Mouse (Mus musculus): ENCODE data around the gene Vasn. TPM values are rescaled to one million over a fixed set of nuclear protein-coding genes. Genes with fewer than 3 reads are reported as not detected.

Vasn gene
- 1 to 10 TPM; 7.7 to 9.7 TPM for total RNA-seq (2021)
- long read RNA-seq, experiment 1, partial matches to known transcripts = 0 of 1 reads
- long read RNA-seq, experiment 1, other reads (novel, unspliced or antisense) = 1 of 1 reads
- long read RNA-seq, experiment 2, partial matches to known transcripts = 0 of 1 reads
- long read RNA-seq, experiment 2, other reads (novel, unspliced or antisense) = 0 of 1 reads

DNA sequence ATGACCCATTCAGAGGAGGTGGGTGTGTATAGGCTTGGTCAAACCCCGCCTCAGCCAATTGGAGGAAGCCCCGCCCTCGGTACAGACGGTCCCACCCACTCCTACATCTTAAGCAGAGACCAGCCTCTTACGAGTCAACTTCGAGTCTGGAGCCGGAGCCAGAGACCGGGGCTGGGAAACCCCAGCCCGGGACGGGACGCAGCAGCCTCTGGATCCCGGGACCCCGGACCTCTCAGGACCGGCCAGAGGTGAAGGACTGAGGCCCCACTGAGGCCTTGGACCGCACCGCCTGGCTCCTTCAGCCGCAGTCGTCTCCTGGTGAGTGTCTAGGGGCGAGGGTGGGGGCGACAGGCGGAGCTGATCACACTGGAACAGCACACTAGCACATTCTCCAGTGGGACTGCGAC, at the start of gene Vasn, which contains the start of gene Dnaja3:
Gene Vasn, plus strand, starts transcription at position 111 of the 407 bp plus-strand sequence.
Gene Dnaja3, plus strand, starts transcription at position 159 of the 407 bp plus-strand sequence.
- DNase-seq = peak; percentile 93 to 95

DNA sequence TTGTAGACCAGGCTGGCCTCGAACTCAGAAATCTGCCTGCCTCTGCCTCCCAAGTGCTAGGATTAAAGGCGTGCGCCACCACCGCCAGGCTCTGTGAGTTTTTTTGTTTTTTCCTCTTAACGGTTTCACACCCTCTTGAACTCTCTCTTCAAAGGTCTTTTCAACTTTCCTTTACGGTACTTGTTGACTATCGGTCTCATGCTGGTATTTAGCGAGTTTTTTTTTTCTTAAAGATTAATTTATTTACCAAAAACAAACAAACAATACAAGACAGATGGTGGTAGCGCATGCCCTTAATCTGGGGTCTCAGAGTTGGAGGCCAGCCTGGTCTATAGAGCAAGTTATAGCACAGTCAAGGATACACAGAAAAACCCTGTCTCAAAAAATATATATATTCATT, 49.5 kb upstream of the Vasn start:
- DNase-seq = no peak

DNA sequence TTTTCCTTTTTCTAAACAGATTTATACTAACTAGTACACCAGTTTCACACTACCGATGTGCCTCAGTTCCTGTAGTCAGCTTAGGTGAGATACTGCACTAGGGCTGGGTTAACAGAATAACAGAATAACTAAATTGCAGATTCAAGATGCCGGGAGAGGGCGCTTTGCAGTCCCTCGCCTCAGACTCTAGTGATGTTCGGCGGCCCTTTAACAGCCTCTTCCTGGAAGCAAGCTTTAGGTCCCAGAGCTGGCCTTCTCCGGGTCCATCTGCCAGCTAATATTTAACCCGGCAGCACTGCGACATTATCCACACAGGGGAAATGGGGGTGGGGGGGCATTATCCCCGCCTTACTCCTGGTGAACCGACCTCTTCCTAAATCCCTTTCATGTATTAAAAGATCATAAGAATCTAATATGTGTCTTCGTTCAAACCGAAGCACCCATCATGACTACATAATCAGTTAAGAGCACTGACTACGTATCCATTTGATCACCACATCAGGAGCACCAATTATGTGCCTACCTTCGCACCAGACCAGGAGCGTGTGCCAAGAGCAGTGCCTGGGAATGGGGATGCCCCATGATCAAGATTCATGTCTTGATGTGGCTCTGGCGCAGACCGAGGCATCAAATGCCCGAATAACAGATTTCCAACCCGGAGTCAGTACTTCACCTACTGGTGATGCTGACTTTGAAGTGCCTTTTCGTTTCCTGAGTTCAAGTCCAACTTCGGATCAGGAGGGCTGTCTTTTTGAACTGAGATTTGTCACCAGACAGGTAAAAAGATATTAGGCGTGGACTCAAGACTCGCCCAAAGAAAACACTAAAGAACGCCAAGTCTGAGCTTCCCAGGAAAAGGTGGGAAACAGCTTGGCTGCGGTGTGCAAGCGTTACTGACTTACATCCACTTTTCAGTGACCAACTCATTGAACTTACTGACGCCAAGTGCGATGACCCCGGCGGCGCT, 46.5 kb upstream of the Vasn start:
- peak; percentile 66 to 76 for DNase-seq

DNA sequence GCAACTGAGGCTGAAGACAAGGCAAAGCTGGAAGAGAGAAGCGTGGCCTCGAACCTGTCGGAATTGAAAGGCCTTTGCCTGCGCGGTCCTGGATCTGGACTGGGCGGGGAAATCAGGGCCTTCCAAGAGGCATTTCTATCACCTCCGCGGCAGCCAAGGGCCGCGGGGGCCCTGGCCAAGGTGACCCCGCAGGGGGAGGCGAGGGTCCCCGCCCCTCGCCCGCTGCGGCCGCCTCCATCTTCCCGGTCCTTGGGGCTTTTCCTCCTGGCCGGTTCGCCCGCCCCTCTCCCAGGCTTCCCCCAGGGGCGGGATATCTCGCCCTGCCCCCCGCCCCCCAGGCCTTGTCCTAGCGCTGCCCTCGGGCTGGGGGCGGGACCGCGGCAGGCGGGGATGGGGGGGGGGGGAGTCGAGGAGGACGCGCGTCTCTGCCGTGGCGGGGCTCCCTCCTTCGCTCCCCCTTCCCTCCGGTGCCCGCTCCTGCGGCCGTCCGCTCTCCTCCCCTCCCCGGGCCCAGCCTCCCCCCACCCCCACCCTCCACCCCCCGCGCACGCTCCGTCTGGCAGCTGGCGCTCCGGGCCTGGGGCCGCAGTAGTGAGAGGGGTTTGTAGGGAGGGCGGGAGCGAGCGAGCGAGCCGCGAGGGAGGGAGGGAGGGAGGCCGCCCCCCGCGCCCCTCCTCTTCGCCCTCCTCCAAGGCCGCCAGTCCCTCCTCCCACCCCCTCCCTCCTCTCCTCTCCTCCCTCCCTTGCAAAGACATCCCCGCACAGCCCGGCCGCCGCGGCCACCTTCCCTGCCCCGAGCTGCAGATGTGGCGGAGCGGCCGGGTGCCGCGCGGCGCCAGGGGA, 45.5 kb upstream of the Vasn start, which contains the start of gene Glis2:
Gene Glis2, plus strand, starts transcription at position 743 of the 843 bp plus-strand sequence.
- DNase-seq = peak; percentile 71 to 76

DNA sequence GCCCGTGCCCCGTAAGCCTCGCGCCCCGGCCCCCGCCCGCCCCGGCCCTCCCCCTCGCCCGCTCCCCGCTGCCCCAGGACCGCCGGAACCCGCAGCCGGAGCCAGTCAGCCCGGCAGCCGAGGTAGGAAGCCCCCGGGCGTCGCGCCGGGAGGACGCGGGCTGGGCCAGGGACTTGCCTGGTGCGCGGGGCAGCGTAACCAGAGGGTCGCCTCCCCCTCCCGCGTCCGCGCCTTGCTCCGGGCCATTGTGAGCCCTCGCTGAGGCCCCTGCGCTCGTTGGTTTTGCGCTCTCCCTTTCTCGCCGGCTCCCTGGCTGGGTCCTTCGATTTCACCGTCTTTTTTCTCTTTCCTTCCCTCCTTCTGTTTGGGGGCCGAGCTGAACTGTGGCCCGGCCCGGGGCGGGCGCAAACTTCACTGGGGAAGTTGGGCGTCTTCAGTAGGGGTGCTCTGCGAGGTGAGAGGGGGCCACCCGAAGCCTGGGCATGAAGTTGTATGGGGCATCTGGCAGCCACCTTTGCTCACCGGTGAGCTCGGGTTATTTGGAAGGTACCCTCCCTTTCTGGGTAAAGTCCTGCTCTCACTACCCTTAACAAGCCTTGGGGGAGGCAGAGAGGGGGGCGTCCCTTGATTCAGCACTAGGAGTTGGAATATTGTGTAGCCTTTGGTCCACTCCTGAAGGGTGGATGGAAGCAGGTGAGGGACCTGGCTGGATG, 44.8 kb upstream of the Vasn start:
- peak in 1 of 2 experiments; percentile 68 for DNase-seq

DNA sequence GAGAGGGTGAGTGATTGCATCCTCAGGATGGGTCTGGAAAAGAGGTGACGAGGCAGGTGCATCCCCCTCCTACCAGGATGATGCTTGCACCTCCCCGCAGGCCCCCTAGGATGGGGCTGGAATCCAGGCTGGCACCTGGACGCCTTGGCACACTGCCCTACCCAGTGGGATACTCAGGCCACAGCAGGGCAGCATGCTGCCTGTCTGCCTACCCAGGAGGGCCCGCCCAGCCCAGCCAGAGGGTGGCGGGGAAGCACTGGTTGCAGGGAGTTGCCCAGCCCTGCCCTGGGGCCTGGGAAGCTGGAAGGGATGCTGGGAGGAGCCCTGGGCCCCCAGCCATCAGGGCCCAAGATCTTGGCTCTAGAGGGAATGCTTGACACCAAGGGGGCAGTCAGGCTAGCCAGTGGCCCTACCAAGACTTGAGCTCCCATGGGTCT, 44.2 kb upstream of the Vasn start:
- DNase-seq = peak; percentile 55 to 69

DNA sequence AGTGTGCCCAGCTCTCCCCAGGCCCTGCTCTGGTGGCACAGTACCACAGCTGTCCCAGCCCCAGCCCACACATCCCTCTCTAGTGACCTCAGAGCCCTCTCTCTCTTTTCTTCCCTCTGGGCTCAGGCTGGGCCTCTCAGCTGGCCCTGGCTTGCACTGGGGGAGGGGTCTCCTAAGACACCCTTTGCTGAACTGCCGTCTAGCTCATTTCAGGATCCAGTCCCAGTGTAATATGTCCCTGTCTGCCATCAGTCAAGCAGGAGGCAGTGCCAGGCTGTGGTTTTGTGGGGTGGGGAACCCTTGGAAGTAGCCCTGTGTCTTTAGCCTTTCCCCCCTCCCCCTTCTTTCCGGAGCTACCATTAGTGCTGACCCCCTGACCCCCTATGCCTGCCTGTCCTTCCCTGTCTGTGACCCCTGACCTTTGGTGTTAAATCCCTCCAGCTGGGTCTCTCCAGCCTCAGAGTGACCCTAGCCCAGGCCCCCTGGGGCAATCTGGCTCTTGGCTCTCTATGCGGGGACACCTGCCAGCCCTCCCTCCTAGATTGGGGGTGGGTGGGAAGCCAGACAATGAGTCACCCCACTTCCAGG, 43.5 kb upstream of the Vasn start:
- DNase-seq = no peak

DNA sequence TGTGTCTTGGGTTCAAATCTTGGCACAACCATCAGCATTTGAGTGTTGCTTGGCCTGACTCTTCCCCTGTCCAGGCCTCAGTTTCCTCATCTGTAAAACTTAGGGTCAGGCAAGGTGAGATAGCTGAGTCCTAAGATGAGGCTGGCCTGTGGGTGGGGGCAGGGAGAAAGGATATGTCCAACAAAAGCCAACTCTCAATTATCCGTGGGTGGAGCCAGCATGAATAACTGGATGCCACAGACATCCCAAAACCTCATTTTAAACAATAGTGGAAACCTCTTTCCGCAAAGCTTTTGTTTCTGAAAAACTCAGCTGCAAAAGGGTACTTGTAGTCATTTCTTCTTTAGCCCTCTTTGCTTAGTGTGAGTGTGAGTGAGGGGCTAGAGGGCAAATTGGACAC, 42.9 kb upstream of the Vasn start:
- no peak for DNase-seq

DNA sequence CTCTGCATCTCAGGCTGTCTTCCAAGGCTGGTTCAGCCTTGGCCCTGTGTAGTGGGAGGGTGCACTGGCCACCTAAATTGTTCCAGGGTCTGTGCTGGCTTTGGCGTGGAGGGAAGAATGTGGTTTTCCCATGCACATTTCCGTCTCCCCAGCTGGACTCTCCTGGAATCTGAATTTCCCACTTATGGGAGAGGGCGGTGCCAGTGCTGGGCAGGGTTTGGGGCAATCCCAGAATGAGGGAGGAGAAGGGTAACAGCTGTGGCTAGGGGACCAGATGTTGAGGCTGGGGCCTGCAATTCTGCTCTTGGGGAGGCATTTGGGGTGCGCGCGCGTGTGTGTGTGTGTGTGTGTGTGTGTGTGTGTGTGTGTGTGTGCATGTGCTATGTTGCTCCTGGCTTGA, 42.4 kb upstream of the Vasn start:
- no peak for DNase-seq

DNA sequence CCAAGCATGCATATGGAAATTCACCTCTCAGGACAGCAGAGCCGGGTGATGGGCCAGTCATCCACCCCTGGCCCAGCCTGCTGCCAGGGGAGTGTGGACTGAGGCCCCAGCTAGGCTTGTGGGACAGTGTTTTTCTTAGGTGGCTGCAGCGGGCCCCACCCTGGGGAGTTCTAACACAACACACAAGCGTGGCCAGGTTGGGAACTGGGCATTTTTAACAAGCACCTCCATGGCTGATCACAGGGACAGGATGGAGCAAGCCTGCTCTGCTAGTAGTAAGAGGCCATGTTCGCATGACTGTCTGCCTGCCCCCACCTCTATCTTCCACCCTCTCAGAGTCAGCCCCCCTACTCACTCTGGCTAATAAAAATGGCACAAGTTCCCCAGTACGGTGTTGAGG, 41.7 kb upstream of the Vasn start:
- no peak for DNase-seq

DNA sequence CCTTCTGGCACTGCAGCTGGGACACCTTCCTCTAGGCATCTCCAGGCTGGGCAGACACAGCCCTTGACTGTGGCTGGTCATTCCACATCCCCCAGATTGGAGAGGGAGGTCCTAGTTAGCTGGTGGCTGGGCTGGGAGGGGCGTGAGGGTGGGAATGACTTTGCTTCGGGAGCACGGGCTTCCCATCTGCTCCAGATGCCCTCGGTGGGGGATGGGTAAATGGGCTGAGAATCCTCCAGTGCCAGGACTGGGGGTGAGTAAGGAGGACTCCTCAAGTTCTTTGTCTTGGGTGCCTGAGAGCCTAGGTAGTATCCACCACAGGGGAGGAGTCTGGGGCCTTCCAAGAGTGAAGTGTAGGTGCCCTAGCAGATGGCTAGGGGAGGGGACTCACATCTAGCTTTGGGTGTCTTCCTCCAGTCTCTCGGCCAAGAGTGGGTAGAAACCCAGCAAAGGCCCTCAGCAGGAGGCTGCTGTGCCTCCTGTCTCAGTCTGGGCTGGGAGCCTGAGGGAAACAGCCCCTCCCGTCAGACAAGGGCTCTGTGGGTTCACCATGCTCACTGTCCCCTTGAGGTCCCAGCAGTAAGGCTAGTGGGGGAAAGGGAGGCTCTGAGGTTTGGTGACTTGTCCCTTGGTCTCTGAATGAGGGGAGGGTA, 40.7 kb upstream of the Vasn start:
- DNase-seq = no peak

DNA sequence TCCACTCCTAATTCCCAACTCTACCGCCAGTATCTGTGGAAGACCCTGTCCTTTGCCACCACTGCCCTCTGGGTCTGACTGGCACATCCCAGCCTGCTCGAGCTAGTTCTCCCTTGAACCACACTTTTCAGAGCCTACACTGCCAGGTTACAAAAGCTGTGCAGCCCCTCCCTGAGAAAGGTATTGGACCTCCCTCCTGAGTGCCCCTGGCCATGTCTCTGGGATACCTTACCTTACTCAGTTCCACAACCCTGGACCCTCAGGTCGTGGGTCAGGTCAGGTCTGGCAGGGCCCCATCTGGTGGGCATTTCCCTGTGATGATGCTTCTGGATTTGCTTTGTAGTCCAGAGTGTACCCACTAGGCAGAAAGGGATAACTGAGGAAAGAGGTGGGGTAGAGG, 40.1 kb upstream of the Vasn start:
- no peak for DNase-seq

DNA sequence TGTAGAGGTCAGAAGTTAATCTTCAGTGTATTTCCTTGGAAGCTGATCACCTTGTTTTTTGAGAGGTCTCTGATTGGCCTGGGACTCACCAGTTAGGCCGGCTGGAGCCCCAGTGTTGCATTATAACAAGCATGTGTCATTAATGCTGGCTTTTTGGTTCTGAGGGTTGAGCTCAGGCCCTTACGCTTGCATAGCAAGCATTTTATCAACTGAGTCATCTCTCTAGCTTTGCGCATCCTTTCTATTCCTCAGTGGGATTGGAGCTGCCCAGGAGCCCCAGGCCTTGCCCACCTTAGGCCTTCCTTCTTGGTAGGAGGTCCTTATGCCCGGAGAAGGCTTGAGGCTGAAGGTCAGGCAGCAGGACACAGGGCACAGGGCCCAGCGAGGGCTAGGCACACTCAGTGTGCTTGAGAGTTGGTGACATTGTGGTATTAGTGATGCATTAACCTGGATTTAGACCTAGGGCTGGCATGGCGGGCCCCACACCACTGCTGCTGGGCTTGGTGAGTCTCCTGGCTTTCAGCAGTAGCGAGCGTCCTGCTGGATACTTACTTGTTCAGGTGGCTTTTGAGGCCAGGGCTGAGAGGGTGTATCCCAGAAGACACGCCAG, 38.9 kb upstream of the Vasn start:
- no peak for DNase-seq

DNA sequence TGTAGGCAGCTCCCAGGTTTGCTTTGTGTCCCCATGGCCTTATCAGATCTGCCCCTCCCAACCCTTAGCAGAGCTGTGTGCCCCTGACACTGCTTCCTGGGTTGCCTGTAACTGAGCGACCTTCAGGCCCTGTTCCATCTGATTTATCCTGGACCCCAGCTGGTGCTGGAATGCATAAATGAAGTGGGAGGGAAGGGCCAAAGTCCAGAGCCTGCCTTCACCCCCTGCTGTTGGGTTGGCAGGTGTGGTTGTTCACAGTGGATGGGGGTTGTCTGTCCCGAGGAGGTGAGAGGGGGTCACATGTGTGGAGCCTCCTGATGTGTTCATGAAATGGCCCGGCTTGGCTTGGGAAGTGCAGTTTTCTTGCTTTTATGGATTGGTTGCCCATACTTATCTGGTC, 37.6 kb upstream of the Vasn start:
- DNase-seq = no peak

DNA sequence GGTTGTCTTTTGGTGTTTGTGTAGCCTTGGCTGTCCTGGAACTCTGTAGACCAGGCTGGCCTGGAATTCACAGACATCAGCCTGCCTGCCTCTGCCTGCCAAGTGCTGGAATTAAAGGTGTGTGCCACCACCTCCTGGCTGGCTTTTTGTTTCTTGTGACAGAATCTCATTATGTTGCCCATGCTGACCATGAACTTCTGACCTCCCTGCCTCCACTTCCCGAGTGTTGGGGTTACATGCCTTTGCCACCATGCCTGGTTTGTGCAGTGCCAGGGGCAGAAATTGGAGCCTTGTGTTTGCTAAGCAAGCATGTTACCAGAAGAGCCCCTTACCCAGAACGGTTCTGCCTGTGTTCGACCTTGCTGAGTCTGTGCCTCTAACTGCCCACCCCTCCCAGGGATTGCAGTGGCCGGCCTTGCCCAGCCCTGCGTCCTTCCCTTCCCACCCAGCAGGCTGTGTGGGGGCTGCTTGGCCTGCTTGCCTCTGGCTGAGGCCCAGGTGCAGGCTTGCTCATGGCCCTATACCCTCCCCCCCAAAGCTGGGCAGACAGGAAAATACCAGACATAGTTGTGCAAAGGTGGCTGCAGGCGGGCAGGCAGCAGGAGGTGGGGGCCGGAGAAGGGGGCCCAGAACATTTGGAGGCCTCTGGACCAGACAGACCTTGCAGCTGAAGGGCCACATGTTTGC, 36.8 kb upstream of the Vasn start:
- no peak for DNase-seq

DNA sequence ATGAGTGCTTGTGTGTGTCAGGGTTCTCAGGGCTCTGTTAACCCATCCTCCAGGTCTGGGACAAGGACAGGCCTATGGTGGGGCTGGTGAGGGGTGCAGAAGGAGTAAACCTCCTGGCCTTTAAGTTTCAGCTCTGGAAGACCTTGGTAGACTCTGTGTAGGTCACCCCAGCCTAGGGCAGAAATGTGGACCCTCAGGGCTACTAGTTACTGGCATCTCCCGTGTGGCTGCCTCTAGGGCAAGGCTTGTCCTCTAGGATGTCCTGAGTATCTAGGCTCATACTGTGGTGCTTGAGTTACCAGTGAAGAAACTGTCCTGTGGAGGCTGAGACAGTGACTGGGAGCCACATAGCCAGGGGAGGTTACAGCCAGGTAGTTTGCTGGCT, 36.3 kb upstream of the Vasn start:
- DNase-seq = no peak

DNA sequence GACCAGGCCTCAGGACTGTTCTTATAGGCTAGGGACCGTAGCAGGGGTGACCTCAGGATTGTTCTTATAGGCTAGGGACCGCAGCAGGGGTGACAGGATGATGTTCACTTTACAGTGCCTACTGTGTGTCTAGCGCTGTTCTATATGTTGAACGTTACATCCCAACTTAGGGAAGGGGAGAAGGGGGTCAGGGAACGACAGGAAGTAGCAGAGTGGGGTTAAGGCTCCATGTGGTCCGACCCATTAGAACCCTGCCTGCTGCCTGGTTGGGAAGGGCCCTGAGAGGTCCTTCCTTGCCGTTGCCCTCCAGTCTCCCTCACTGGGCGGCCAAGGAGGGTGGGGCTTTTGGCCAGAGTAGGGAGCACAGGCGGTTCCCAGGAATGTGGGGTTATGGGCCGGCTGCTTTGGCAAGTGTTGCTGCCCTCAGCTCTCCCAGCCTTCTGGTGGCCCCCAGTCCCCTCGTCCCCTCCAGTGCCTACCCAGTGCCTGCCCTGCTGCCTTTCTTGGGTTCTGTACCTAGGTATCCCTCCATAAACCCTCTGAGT, 35.4 kb upstream of the Vasn start:
- DNase-seq = no peak

DNA sequence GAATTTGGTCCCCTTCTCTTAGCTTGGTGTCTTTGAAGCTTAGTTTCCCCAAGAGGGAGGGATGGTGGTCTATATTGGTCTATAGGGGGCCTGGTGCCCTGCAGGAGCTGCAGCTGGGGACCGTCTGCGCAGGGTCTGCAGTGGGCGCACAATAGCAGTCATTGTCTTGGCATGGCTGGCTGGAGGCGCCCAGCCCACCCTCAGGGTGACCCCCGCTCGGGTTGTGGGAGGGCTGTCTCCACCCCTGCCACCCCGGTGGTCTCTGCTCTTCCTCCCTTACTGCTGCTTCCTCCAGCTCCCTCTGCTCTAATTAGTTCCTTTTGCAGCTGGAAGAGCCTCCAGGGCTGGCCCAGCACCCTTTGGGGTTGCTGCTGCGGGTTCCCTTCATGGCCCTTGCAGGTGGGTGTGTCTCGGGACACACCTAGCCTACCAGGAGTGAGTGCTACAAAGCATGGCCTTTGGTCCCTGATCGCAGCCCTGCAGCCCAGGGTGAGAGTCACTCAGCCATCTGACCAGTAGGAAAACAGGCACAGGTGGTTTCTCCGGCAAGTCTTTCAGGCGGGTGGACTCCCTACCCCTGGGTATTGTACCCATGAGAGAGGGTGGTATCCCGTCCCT, 34.1 kb upstream of the Vasn start:
- DNase-seq = no peak

All from heart, adult 18-20 months (tissue).